Mouse (Mus musculus): ENCODE measurements around the gene Csf2rb. TPM values are rescaled to one million over a fixed set of nuclear protein-coding genes. Genes with fewer than 3 reads are reported as not detected.
"Not testable (repeated sequence)": the region's sequence is repeated elsewhere in the genome, so short reads cannot be mapped to it uniquely, and the experiment has no call there.

Gene Csf2rb
- polyA plus RNA-seq, 1 experiment from 2014 or later: 1.1 TPM

DNA sequence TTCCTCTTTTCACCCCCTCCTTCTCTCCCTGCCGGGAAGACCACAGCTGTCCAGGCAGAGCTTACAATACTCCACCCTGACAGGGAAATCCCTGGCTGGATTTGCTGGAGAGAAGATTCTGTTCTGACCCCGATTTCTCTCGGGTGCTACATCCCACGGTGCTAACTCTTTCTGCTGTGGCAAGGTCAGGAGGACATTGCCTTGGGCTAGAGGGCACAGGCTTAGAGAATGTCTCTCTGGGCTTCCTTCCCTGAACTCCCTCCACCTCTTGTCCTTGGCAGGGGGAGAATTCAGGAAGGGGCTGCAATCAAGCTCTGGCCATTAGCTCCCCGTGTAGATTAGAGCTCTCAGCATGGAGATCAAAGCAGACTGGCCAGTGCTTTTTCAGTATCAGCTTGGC is 15.7 kb upstream of the Csf2rb start:
- Histone ChIP-seq H3K27me3 (no peaks in the 10 kb centered on the region), H3K36me3 (no peaks in the 10 kb centered on the region), H3K4me3 (no peak overlapping the region), H3K9ac (no peak overlapping the region), H3K4me2 (replicated peaks) (no peak overlapping the region), H3K4me1 (no peaks in the 10 kb centered on the region), H3K9me3 (no peaks in the 10 kb centered on the region), H3K27ac (no peak overlapping the region)
- no peak for ATAC-seq (ENCODE audit: insufficient number of reproducible peaks, insufficient read depth, low FRiP score, low TSS enrichment)
- 20% methylated on average over 5 of the region's 5 CpGs for WGBS

DNA sequence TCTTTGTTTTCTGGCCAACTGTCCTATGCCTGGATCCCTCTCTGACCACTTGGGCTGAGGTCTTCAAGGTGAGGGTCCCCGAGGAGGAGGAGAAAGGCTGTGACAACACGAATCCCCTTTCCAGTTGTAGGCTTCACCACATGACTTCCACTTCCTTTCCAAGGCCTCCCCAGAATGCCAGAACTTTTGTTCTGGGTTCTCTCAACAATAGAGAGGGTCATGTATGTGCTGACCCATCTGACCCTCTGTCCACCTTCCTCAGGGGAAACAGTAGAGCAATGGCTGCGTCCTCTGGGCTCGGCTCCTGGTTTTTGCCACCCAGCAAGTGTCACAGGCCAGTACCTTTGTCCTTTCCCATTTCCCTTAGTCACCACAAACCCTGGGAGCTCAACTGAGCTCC is 14.6 kb upstream of the Csf2rb start:
- no peaks in the 10 kb centered on the region for H3K9me3 ChIP-seq
- no peaks in the 10 kb centered on the region for H3K36me3 ChIP-seq
- 70% methylated on average over 4 of the region's 4 CpGs for WGBS
- no peaks in the 10 kb centered on the region for H3K4me1 ChIP-seq
- no peak for ATAC-seq (ENCODE audit: insufficient number of reproducible peaks, insufficient read depth, low FRiP score, low TSS enrichment)
- H3K9ac ChIP-seq: no peak overlapping the region
- no peak overlapping the region for H3K27ac ChIP-seq
- H3K27me3 ChIP-seq: no peaks in the 10 kb centered on the region
- H3K4me3 ChIP-seq: no peak overlapping the region
- no peak overlapping the region for H3K4me2 ChIP-seq (replicated peaks)

DNA sequence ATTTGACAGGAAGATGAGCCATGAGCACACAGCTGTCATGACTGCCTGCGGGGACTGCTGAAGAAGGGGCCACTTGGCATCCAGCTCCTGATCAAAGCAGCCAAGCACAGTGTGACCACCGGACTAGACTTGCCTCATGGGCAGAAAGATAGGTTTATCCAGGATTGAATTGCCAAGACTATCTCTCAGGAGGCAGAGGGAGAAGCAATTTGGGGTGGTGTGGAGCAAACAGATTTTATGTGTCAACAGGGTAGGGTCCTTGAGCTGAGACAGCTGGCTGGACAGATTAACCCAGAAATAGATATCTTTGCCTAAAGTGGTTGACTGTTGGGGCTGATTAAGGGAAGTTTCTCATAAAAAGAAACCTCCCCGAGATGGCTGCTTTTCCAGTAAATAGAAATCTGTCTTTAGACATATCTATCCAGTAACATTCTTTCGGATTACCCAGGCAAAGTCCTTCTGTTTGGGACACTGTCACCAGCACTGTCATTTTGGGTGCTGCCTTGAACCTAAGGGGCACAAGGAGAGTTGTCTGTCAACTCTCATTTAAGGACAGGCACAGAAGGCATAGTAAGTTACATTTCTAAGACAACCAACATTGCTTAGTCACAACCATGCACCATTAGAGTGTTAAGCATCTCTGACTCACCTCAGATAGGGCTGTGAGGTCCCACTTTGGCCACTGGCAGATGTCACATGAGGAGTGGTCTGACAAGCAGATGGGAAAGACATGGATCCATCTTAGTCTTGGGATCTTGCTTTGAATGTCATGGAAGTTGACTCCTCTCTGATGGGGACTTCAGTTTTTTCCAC is 12.9 kb upstream of the Csf2rb start:
- not testable (repeated sequence) for H3K4me1 ChIP-seq; H3K9me3 ChIP-seq; H3K27ac ChIP-seq; H3K4me2 ChIP-seq (replicated peaks); H3K36me3 ChIP-seq; H3K9ac ChIP-seq; H3K4me3 ChIP-seq; ATAC-seq (ENCODE audit: insufficient number of reproducible peaks, insufficient read depth, low FRiP score, low TSS enrichment); H3K27me3 ChIP-seq
- 65% methylated on average over 4 of the region's 4 CpGs for WGBS

DNA sequence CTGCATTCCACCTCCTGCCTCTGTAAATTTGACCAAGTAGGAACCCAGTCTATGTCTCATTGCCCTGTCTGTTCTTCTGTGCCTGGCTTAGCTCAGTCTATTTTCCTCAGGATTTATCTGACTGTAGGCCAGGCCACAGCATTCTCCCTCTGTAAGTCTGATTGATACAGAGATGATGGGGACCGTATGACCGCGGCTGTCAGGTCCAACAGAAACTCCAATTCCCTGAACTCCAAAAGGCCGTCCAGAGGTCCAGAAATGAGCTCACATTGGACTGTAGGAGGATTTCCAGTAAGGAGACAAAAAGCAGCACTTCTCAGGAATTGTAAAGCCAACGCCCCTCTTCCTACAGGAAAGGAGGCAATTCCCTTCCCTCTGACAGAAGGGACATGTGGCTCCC is 11.9 kb upstream of the Csf2rb start:
- not testable (repeated sequence) for H3K4me2 ChIP-seq (replicated peaks); H3K4me3 ChIP-seq; H3K36me3 ChIP-seq; H3K4me1 ChIP-seq; H3K9ac ChIP-seq; H3K27me3 ChIP-seq; ATAC-seq (ENCODE audit: insufficient number of reproducible peaks, insufficient read depth, low FRiP score, low TSS enrichment); H3K27ac ChIP-seq; H3K9me3 ChIP-seq
- WGBS: 85% methylated on average over 5 of the region's 5 CpGs

DNA sequence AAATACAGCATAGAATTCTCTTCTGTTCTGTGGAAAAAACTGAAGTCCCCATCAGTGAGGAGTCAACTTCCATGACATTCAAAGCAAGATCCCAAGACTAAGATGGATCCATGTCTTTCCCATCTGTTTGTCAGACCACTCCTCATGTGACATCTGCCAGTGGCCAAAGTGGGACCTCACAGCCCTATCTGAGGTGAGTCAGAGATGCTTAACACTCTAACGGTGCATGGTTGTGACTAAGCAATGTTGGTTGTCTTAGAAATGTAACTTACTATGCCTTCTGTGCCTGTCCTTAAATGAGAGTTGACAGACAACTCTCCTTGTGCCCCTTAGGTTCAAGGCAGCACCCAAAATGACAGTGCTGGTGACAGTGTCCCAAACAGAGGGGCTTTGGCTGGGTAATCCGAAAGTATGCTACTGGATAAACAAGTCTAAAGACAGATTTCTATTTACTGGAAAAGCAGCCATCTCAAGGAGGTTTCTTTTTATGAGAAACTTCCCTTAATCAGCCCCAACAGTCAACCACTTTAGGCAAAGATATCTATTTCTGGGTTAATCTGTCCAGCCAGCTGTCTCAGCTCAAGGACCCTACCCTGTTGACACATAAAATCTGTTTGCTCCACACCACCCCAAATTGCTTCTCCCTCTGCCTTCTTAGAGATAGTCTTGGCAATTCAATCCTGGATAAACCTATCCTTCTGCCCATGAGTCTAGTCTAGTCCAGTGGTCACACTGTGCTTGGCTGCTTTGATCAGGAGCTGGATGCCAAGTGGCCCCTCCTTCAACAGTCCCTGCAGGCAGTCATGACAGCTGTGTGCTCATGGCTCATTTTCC is 7.0 kb upstream of the Csf2rb start:
- not testable (repeated sequence) for H3K9ac ChIP-seq; H3K9me3 ChIP-seq; H3K4me3 ChIP-seq; H3K4me1 ChIP-seq; H3K27ac ChIP-seq; H3K4me2 ChIP-seq (replicated peaks); H3K36me3 ChIP-seq; H3K27me3 ChIP-seq; ATAC-seq (ENCODE audit: insufficient number of reproducible peaks, insufficient read depth, low FRiP score, low TSS enrichment)
- 80% methylated on average over 2 of the region's 2 CpGs for WGBS

DNA sequence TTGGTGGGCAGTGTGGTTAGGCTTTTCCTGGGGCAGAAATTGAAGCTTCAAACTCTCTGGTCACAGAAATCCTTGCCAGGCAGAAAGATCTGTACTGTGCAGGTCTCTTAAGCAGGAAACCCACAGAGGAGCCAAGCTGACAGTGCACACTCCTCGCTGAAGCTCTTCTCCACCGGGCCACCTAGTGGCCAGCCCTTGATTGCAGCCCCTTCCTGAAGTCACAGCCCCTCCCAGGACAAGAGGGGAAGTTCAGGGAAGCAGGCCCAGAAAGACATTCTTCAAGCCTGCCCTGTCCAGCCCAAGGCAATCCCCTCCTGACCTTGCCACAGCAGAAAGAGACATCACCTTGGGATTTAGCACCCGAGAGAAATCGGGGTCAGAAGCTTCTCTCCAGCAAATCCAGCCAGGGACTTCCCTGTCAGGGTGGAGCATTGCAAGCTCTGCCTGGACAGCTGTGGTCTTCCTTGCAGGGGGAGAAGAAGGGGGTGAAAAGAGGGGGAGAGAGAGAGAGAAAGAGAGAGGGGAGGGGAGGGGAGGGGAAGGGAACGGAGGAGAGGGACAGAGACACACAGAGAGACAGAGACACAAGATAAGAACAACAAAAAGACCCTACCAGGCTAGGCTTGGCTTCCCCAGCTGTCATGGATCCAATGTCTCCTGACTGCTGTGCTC is 4.6 kb upstream of the Csf2rb start:
- no peaks in the 10 kb centered on the region for H3K4me1 ChIP-seq
- no peak overlapping the region for H3K4me2 ChIP-seq (replicated peaks)
- ATAC-seq (ENCODE audit: insufficient number of reproducible peaks, insufficient read depth, low FRiP score, low TSS enrichment): no peak
- 18% methylated on average over 5 of the region's 5 CpGs for WGBS
- no peaks in the 10 kb centered on the region for H3K27me3 ChIP-seq
- no peaks in the 10 kb centered on the region for H3K36me3 ChIP-seq
- H3K27ac ChIP-seq: no peak overlapping the region
- no peak overlapping the region for H3K4me3 ChIP-seq
- H3K9me3 ChIP-seq: no peaks in the 10 kb centered on the region
- no peak overlapping the region for H3K9ac ChIP-seq

DNA sequence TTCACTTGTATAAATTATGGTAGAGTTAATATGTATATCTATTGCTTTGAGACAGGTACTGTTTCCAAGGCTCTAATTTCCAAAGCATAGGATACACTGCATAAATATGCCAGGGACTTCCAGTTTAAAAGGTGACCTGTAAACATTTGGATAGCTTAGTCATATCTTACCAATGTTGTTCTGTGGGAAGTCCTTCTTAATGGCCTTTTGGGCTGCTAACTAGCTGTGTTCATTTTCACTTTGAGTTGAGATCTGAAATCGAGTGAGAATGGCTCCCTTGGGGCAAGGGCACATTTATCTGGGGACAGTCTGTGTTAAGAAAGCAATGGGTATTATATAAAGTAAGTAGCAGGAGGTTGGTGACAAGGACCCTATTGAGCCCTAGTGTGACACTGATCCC is 2.2 kb upstream of the Csf2rb start:
- no peaks in the 10 kb centered on the region for H3K4me1 ChIP-seq
- H3K27me3 ChIP-seq: no peaks in the 10 kb centered on the region
- no peak overlapping the region for H3K4me2 ChIP-seq (replicated peaks)
- H3K4me3 ChIP-seq: no peak overlapping the region
- H3K27ac ChIP-seq: no peak overlapping the region
- no peak overlapping the region for H3K9ac ChIP-seq
- H3K36me3 ChIP-seq: no peaks in the 10 kb centered on the region
- 81% methylated on average over 1 of the region's 1 CpGs for WGBS
- ATAC-seq (ENCODE audit: insufficient number of reproducible peaks, insufficient read depth, low FRiP score, low TSS enrichment): no peak
- no peaks in the 10 kb centered on the region for H3K9me3 ChIP-seq

DNA sequence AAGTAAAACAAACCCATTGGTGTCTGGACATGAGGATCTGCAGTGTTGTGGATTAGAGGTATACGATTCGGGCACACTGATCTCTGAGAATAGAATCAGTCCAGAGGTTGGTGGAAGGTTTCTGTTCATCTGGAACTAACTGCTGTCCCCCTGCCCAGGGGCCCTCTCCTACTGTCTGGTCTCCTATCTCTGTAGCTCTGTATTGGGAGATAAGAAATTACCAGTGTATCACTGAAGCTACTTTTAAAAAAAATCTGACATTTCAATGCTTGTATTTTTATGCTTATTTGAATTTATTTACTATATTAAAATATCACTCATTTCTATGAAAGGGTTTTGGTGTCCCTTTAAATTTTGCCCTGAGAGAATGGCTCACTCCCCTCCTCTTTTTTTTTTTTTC is 1.3 kb upstream of the Csf2rb start:
- H3K4me3 ChIP-seq: no peak overlapping the region
- H3K27me3 ChIP-seq: no peaks in the 10 kb centered on the region
- no peak overlapping the region for H3K27ac ChIP-seq
- no peaks in the 10 kb centered on the region for H3K9me3 ChIP-seq
- H3K9ac ChIP-seq: no peak overlapping the region
- ATAC-seq (ENCODE audit: insufficient number of reproducible peaks, insufficient read depth, low FRiP score, low TSS enrichment): no peak
- no peak overlapping the region for H3K4me2 ChIP-seq (replicated peaks)
- H3K36me3 ChIP-seq: no peaks in the 10 kb centered on the region
- WGBS: 87% methylated on average over 2 of the region's 2 CpGs
- no peaks in the 10 kb centered on the region for H3K4me1 ChIP-seq

DNA sequence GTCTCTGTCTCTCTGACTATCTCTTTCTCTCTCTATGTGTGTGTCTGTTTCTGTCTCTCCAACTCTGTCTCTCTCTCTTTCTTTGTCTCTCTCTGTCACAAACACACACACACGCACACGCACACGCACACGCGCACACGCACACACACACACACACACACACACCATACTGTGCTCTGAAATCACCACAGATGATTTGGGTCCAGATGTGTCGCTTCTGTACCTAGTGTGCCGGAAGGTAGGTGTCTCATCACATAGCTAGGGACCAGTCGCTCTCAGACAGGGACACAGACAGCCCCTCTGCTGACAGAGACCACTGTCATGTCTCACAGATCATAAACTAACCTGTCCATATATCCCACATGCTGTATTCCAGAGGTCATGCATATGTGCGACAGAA is 1.2 kb downstream of the Csf2rb start:
- Histone ChIP-seq H3K4me3 (no peak overlapping the region), H3K27me3 (no peaks in the 10 kb centered on the region), H3K9ac (no peak overlapping the region), H3K27ac (no peak overlapping the region), H3K36me3 (no peaks in the 10 kb centered on the region), H3K9me3 (no peaks in the 10 kb centered on the region), H3K4me1 (no peaks in the 10 kb centered on the region), H3K4me2 (replicated peaks) (no peak overlapping the region)
- 86% methylated on average over 10 of the region's 10 CpGs for WGBS
- ATAC-seq (ENCODE audit: insufficient number of reproducible peaks, insufficient read depth, low FRiP score, low TSS enrichment): no peak

DNA sequence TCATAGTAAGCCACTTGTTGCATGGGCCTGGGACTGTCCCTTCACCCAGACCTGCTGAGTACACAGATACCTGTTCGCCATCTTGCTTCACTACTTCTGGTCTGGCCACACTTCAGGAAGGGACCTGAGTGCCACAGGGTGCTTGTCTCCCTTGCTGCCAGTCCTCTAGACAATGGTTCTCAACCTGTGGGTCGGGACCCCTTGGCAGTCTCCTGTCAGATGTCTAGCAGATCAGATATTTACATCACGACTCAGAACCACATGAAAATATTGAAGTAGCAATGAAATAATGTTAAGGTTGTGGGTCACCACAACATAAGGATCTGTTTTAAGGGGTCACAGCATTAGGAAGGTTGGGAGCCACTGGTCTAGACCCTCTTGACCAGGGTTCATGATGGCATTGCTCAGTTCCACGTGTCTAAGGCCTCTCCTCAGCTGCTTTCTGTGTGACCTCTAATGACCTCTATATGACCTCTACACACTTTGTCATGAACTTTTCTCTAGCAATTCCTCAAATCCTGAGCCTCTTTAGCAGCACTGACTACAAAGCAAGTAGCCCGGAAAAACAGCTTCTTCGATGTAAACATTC is 2.3 kb downstream of the Csf2rb start:
- H3K27ac ChIP-seq; H3K4me1 ChIP-seq; ATAC-seq (ENCODE audit: insufficient number of reproducible peaks, insufficient read depth, low FRiP score, low TSS enrichment); H3K9me3 ChIP-seq; H3K9ac ChIP-seq; H3K4me2 ChIP-seq (replicated peaks); H3K4me3 ChIP-seq; H3K27me3 ChIP-seq; H3K36me3 ChIP-seq: not testable (repeated sequence)
- 73% methylated on average over 6 of the region's 6 CpGs for WGBS

DNA sequence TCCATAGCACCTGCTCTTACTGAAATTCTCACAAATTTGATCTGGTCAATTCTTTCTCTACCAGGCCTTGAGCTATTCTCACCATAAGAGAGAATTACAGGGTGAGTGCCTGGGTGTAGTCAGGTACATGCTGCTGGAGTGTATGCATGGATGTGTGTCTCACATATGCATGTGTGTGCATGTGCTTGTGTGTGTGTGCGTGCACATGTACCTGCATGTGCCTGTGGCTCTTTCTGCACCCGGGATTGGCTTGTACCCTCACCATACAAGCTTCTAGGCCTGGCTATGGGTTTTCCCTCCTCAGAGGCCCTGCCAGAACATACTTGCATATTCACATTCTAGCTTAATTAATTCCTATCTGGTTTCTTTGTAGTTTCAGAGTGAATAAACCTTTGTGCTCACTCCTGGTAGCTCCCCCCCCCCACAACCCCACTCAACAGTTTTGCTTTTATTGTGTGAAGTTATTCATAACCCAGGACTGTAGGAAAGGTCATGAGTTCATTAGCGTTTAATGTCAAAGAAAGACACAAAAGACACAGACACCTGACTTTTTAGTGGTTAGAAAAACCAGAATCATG is 3.1 kb downstream of the Csf2rb start:
- Histone ChIP-seq H3K27me3 (no peaks in the 10 kb centered on the region), H3K4me3 (no peak overlapping the region), H3K9me3 (no peaks in the 10 kb centered on the region), H3K36me3 (no peaks in the 10 kb centered on the region), H3K27ac (no peak overlapping the region), H3K9ac (no peak overlapping the region), H3K4me2 (replicated peaks) (no peak overlapping the region), H3K4me1 (no peaks in the 10 kb centered on the region)
- no peak for ATAC-seq (ENCODE audit: insufficient number of reproducible peaks, insufficient read depth, low FRiP score, low TSS enrichment)
- 86% methylated on average over 3 of the region's 3 CpGs for WGBS
